Mouse (Mus musculus) 416B (cell line): ENCODE measurements around the gene Atoh7.

Experiments
- DNase-seq: peaks from one replicate; pipeline ENCODE4 v3.0.0; 2011; ENCODE audit warnings: low read depth

The Atoh7 gene

GRCm38 (mm10) chr10:63098191-63098590, 1.3 kb upstream of the Atoh7 start:
- no peak for DNase-seq

GRCm38 (mm10) chr10:63099941-63100562, 601 bp downstream of the Atoh7 start:
- no peak for DNase-seq

GRCm38 (mm10) chr10:63100657-63101056, 1.2 kb downstream of the Atoh7 start:
- DNase-seq = no peak

- peak; percentile 81 for DNase-seq
These were observed 13.7 kb downstream of the Atoh7 start for GRCm38 (mm10) chr10:63113027-63113604.

- DNase-seq = no peak
These were observed 14.4 kb downstream of the Atoh7 start for GRCm38 (mm10) chr10:63113716-63114360.

GRCm38 (mm10) chr10:63115881-63116280, 16.4 kb downstream of the Atoh7 start:
- DNase-seq = no peak

GRCm38 (mm10) chr10:63116376-63116775, 16.9 kb downstream of the Atoh7 start:
- DNase-seq = no peak

GRCm38 (mm10) chr10:63117583-63117982, 18.1 kb downstream of the Atoh7 start:
- no peak for DNase-seq

- no peak for DNase-seq
These were observed 20.5 kb downstream of the Atoh7 start for GRCm38 (mm10) chr10:63119916-63120315.

- DNase-seq = no peak
These were observed 22.5 kb downstream of the Atoh7 start for GRCm38 (mm10) chr10:63121961-63122360.

- peak; percentile 55 for DNase-seq
These were observed 23.1 kb downstream of the Atoh7 start for GRCm38 (mm10) chr10:63122516-63122915.

- DNase-seq = peak; percentile 29
These were observed 23.7 kb downstream of the Atoh7 start for GRCm38 (mm10) chr10:63123141-63123540.

- peak; percentile 79 for DNase-seq
These were observed 24.6 kb downstream of the Atoh7 start for GRCm38 (mm10) chr10:63124016-63124415.

- DNase-seq = no peak
These were observed 25.9 kb downstream of the Atoh7 start for GRCm38 (mm10) chr10:63125343-63125742.

- DNase-seq = no peak
These were observed 26.7 kb downstream of the Atoh7 start for GRCm38 (mm10) chr10:63126116-63126515.

GRCm38 (mm10) chr10:63127156-63127555, 27.7 kb downstream of the Atoh7 start:
- DNase-seq = no peak

- DNase-seq = no peak
These were observed 28.8 kb downstream of the Atoh7 start for GRCm38 (mm10) chr10:63128256-63128655.

GRCm38 (mm10) chr10:63130500-63130899, 31.0 kb downstream of the Atoh7 start:
- no peak for DNase-seq

GRCm38 (mm10) chr10:63132356-63132755, 32.9 kb downstream of the Atoh7 start:
- DNase-seq = no peak

GRCm38 (mm10) chr10:63133326-63133725, 33.9 kb downstream of the Atoh7 start:
- no peak for DNase-seq

GRCm38 (mm10) chr10:63135680-63136079, 36.2 kb downstream of the Atoh7 start:
- no peak for DNase-seq

GRCm38 (mm10) chr10:63136436-63136835, 37.0 kb downstream of the Atoh7 start:
- no peak for DNase-seq

- DNase-seq = no peak
These were observed 43.2 kb downstream of the Atoh7 start for GRCm38 (mm10) chr10:63142660-63143059.
